Mouse (Mus musculus) liver, adult 2 months (tissue): ENCODE data around the gene Fuk.

Experiments
- CTCF ChIP-seq: fragments of 200-500 bp; IDR thresholded peaks from 2 replicates; pipeline ENCODE4 v1.5.1; 2011; ENCODE audit warnings: low read depth, low read length, control low read depth
- POLR2A ChIP-seq: fragments of 200-500 bp; IDR thresholded peaks from 2 replicates; pipeline ENCODE4 v1.6.1; 2011; ENCODE audit warnings: low read length, control low read depth; ENCODE audit not compliant: insufficient read depth; ENCODE audit errors: extremely low read depth

- TF ChIP-seq POLR2A (no peak), CTCF (no peak)
Measured at GRCm38 (mm10) chr8:110920773-110921277, 18.5 kb upstream of the Fuk start.
